Mouse (Mus musculus) stomach, postnatal 0 days (tissue): Measurements from ENCODE around the gene 3110009E18Rik.

Experiments
- CTCF ChIP-seq: IDR thresholded peaks from 2 replicates; pipeline ENCODE4 v1.5.1; 2016; ENCODE audit warnings: antibody characterized with exemption, low read depth, mild to moderate bottlenecking, moderate library complexity
- EP300 ChIP-seq: optimal IDR thresholded peaks from 2 replicates; pipeline ENCODE3; 2016; ENCODE audit warnings: antibody characterized with exemption

- TF ChIP-seq CTCF (no peak), EP300 (no peak)
These were observed 115.4 kb downstream of the 3110009E18Rik start for GRCm38 (mm10) chr1:120236424-120236823.
